In the genomic region with DNA sequence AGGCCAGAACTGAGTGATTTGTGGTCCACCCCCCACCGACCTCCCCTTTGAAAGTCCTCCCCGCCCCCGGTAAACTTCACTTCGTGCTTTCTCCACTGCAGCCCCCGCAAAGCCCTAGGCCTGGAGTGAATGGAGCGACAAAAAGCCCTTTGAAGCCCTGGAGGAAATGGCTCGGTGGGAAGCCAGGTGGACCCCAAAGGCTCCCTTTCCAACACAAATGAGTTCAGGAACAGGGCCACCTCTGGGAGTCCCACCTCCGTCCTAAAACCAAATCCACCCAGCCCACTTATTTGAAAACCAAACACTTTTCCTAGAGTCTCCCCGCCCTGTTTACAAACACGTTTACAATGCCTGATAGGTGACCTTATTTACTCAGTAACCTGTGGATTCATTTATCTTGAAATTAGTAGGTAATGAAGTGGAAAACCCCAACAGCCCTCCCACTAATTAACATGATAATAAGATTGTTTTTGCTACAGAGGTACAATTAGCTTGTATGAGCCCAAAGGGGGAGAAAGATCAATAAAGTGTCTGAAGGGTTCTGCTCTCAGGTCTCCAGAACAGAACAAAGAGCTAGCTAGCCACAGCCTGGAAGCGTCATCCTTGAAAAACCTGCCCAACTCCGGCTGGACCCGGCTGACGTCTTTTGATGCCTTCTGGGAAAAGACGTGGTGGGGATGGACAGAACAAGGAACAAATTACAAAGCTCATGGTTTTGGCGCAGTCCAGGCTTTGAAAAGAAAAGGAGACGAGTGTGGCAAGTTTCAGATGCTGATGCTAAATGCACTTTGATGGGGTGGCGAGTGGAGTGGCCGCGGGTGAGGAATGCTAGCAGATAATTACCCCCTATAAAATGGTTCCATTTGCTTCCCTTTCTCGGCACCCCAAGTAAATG, we compare ENCODE assay signal across 9 mouse cellular contexts.
A peak's percentile ranks its signal among the peaks of the same experiment; 100 is the strongest.
DNase-seq lines count a peak whose midpoint lies in the region; ATAC-seq and TF ChIP-seq lines count a peak whose summit lies in the region.
"Had no signal": no experiment of that assay in that cellular context is flagged by ENCODE, and none has a peak within 500 bp of the region (broad histone marks: within the 10 kb centered on the region; RNA-seq: fewer than 3 reads in every experiment).

No protein-coding gene starts in this region.

- H3K27me3 ChIP-seq in lung, postnatal 0 days (replicated peaks; ENCODE audit: insufficient read depth, low read length) = no peaks in the 10 kb centered on the region
- peaks cover 56% of the 10 kb centered on the region for H3K27me3 ChIP-seq in forebrain, embryonic 11.5 days (ENCODE audit: control insufficient read depth, insufficient read depth, low read length)
- peaks cover 6% of the 10 kb centered on the region for H3K27me3 ChIP-seq in limb, embryonic 13.5 days
- H3K27me3 ChIP-seq in stomach, postnatal 0 days (ENCODE audit: control insufficient read depth, insufficient read depth, low read length) = no peaks in the 10 kb centered on the region

- H3K4me2 ChIP-seq in lung, postnatal 0 days (replicated peaks; ENCODE audit: low read depth, low read length) = no peak overlapping the region
- peak overlapping the region; percentile 33; the same call in 1 of the 2 replicates for H3K4me2 ChIP-seq in forebrain, embryonic 11.5 days (ENCODE audit: low read depth, low read length, severe bottlenecking)
- peak overlapping the region; percentile 12 for H3K4me2 ChIP-seq in limb, embryonic 13.5 days (replicated peaks)
- no peak overlapping the region for H3K4me2 ChIP-seq in stomach, postnatal 0 days (replicated peaks; ENCODE audit: low read depth)

- 31% methylated on average over 21 of the region's 21 CpGs for WGBS in lung, postnatal 0 days
- WGBS in lung, adult 2 months = 36% methylated on average over 21 of the region's 21 CpGs
- WGBS in forebrain, embryonic 11.5 days = 2% methylated on average over 21 of the region's 21 CpGs
- WGBS in limb, embryonic 13.5 days = 7% methylated on average over 21 of the region's 21 CpGs
- WGBS in stomach, postnatal 0 days = 34% methylated on average over 21 of the region's 21 CpGs

- no peaks in the 10 kb centered on the region for H3K4me1 ChIP-seq in lung, postnatal 0 days (ENCODE audit: insufficient read depth, low read depth, low read length)
- H3K4me1 ChIP-seq in lung, adult 2 months (ENCODE audit: control insufficient read depth, insufficient read depth, low read length) = no peaks in the 10 kb centered on the region
- H3K4me1 ChIP-seq in forebrain, embryonic 11.5 days (replicated peaks; ENCODE audit: control insufficient read depth, insufficient read depth, low read length) = peaks cover 3% of the 10 kb centered on the region; the same call in 1 of the 2 replicates
- H3K4me1 ChIP-seq in limb, embryonic 13.5 days = peaks cover 24% of the 10 kb centered on the region
- H3K4me1 ChIP-seq in stomach, postnatal 0 days (replicated peaks; ENCODE audit: control insufficient read depth, insufficient read depth) = no peaks in the 10 kb centered on the region

- H3K4me3 ChIP-seq in lung, postnatal 0 days (ENCODE audit: low read depth, low read length) = no peak overlapping the region
- no peak overlapping the region for H3K4me3 ChIP-seq in lung, adult 2 months (replicated peaks; ENCODE audit: extremely low read depth, low read depth, low read length)
- H3K4me3 ChIP-seq in forebrain, embryonic 11.5 days (ENCODE audit: low read depth, low read length) = no peak overlapping the region
- H3K4me3 ChIP-seq in limb, embryonic 13.5 days = no peak overlapping the region
- no peak overlapping the region for H3K4me3 ChIP-seq in stomach, postnatal 0 days (ENCODE audit: low read depth, low read length)

- H3K9ac ChIP-seq in lung, postnatal 0 days (replicated peaks; ENCODE audit: low read depth) = no peak overlapping the region
- H3K9ac ChIP-seq in forebrain, embryonic 11.5 days (ENCODE audit: low read length) = no peak overlapping the region
- H3K9ac ChIP-seq in limb, embryonic 13.5 days = no peak overlapping the region
- H3K9ac ChIP-seq in stomach, postnatal 0 days (ENCODE audit: low read length) = no peak overlapping the region

- no peaks in the 10 kb centered on the region for H3K36me3 ChIP-seq in lung, postnatal 0 days (ENCODE audit: insufficient read depth, low read length)
- no peaks in the 10 kb centered on the region for H3K36me3 ChIP-seq in forebrain, embryonic 11.5 days (ENCODE audit: control insufficient read depth, insufficient read depth, low read length)
- no peaks in the 10 kb centered on the region for H3K36me3 ChIP-seq in limb, embryonic 13.5 days
- H3K36me3 ChIP-seq in stomach, postnatal 0 days (ENCODE audit: control insufficient read depth, insufficient read depth, low read length) = no peaks in the 10 kb centered on the region

- TF ChIP-seq EP300 in lung, postnatal 0 days (IDR thresholded peaks at IDR 0.05) = no peak
- no peak for TF ChIP-seq EP300 in stomach, postnatal 0 days (optimal IDR thresholded peaks at IDR 0.05)

- H3K9me3 ChIP-seq in lung, postnatal 0 days (ENCODE audit: low read length) = no peaks in the 10 kb centered on the region
- H3K9me3 ChIP-seq in forebrain, embryonic 11.5 days (ENCODE audit: control insufficient read depth, low read length) = no peaks in the 10 kb centered on the region
- no peaks in the 10 kb centered on the region for H3K9me3 ChIP-seq in limb, embryonic 13.5 days
- H3K9me3 ChIP-seq in stomach, postnatal 0 days (ENCODE audit: control insufficient read depth, low read length) = no peaks in the 10 kb centered on the region

- H3K27ac ChIP-seq in lung, postnatal 0 days (ENCODE audit: low read length) = no peak overlapping the region
- H3K27ac ChIP-seq in forebrain, embryonic 11.5 days (ENCODE audit: low read depth, low read length) = no peak overlapping the region
- H3K27ac ChIP-seq in limb, embryonic 13.5 days = 0 out of 2 replicates have a peak overlapping the region, but pooled peaks have one; percentile 28
- no peak overlapping the region for H3K27ac ChIP-seq in stomach, postnatal 0 days (replicated peaks)

- TF ChIP-seq CTCF in lung, postnatal 0 days (IDR thresholded peaks at IDR 0.05) = no peak
- no peak for TF ChIP-seq CTCF in lung, adult 2 months (IDR thresholded peaks at IDR 0.05; ENCODE audit: insufficient read depth, low read length)
- TF ChIP-seq CTCF in stomach, postnatal 0 days (IDR thresholded peaks at IDR 0.05; ENCODE audit: low read depth) = no peak

- DNase-seq in lung, postnatal 0 days (ENCODE audit: low spot score) = peak; percentile 26
- no peak for DNase-seq in lung, adult 2 months
- peak; percentile 71 for DNase-seq in forebrain, embryonic 11.5 days (ENCODE audit: low spot score)
- DNase-seq in stomach, postnatal 0 days (ENCODE audit: low spot score) = peak; percentile 45
- no peak for DNase-seq in cerebellum, adult 8-10 months
- DNase-seq in urinary bladder, adult 18-20 months (ENCODE audit: low spot score in 2 of 2) = no peak
- no peak for DNase-seq in spleen, adult 12 weeks (ENCODE audit: low spot score)
- DNase-seq: cerebellum, adult 11-12 months had no signal

- no peak for TF ChIP-seq POLR2A in lung, adult 2 months (IDR thresholded peaks at IDR 0.05; ENCODE audit: borderline replicate concordance, extremely low read depth, low read depth, low read length)

- no peak for ATAC-seq in lung, postnatal 0 days
- peak; percentile 82 for ATAC-seq in forebrain, embryonic 11.5 days (replicated peaks; ENCODE audit: low FRiP score)
- ATAC-seq in limb, embryonic 13.5 days (ENCODE audit: low FRiP score, low read depth) = no peak; the same call in 1 of the 2 replicates
- ATAC-seq in stomach, postnatal 0 days (ENCODE audit: low FRiP score, low TSS enrichment) = 0 out of 2 replicates have a peak, but pooled peaks have one; percentile 53

Comparison
In these comparisons a context has a peak if more than half of its experiments do, and no peak if none do; other contexts are left out.
1. DNase-seq: peak in lung, postnatal 0 days (single experiment), forebrain, embryonic 11.5 days (single experiment) and stomach, postnatal 0 days (single experiment); none in lung, adult 2 months (single experiment), cerebellum, adult 8-10 months (single experiment), urinary bladder, adult 18-20 months (0 of 2) and spleen, adult 12 weeks (single experiment).
2. ATAC-seq: peak in forebrain, embryonic 11.5 days (single experiment) and stomach, postnatal 0 days (single experiment); none in lung, postnatal 0 days (single experiment) and limb, embryonic 13.5 days (single experiment).
3. H3K4me2 ChIP-seq: peak in forebrain, embryonic 11.5 days (single experiment) and limb, embryonic 13.5 days (single experiment); none in lung, postnatal 0 days (single experiment) and stomach, postnatal 0 days (single experiment).